Mouse (Mus musculus) small intestine, adult 2 months (tissue): ENCODE measurements around the gene Plgrkt. TPM values are rescaled to one million over a fixed set of nuclear protein-coding genes. Genes with fewer than 3 reads are reported as not detected.

ENCODE experiments used
- H3K27ac ChIP-seq: fragments of 200-500 bp; 2 replicates; pipeline ENCODE4 v1.5.1; 2012; ENCODE audit warnings: low read depth, low read length, control low read depth, inconsistent platforms; ENCODE audit not compliant: insufficient read depth
- H3K27me3 ChIP-seq: fragments of 200-500 bp; 2 replicates; pipeline ENCODE4 v1.6.1; 2012; ENCODE audit warnings: mild to moderate bottlenecking, moderate library complexity, low read length, inconsistent platforms; ENCODE audit not compliant: control insufficient read depth, insufficient read depth
- H3K36me3 ChIP-seq: fragments of 200-500 bp; 2 replicates; pipeline ENCODE4 v1.6.1; 2012; ENCODE audit warnings: mild to moderate bottlenecking, low read length, control low read depth, inconsistent platforms; ENCODE audit not compliant: control insufficient read depth, insufficient read depth
- H3K4me1 ChIP-seq: fragments of 200-500 bp; 2 replicates; pipeline ENCODE4 v1.6.1; 2012; ENCODE audit warnings: low read length, inconsistent platforms, mixed read lengths; ENCODE audit not compliant: control insufficient read depth, insufficient read depth, insufficient read length
- H3K4me3 ChIP-seq: fragments of 200-500 bp; 2 replicates; pipeline ENCODE4 v1.5.1; 2012; ENCODE audit warnings: low read depth, mild to moderate bottlenecking, control low read depth, inconsistent platforms, low read length, moderate library complexity
- CTCF ChIP-seq: fragments of 200-500 bp; IDR thresholded peaks from 2 replicates; pipeline ENCODE4 v1.5.1; 2012; ENCODE audit warnings: low read depth, mild to moderate bottlenecking, control low read depth, inconsistent platforms, low read length, moderate library complexity, mixed read lengths; ENCODE audit not compliant: insufficient replicate concordance, insufficient read length; ENCODE audit errors: extremely low read depth
- POLR2A ChIP-seq: fragments of 200-500 bp; IDR thresholded peaks from 2 replicates; pipeline ENCODE4 v1.6.1; 2012; ENCODE audit warnings: low read depth, mild to moderate bottlenecking, control low read depth, inconsistent platforms, low read length, moderate library complexity
- WGBS: fragments of 180-500 bp; shearing (Covaris S2); methylation state at CpG from one replicate; pipeline ENCODE4 v1.1.7; 2018; 5-methylcytosine and 5-hydroxymethylcytosine counted together
- polyA plus RNA-seq: library from polyadenylated mRNA; depleted of rRNA; stranded (reverse); fragments of >200 nt; gene quantifications from 2 replicates; pipeline ENCODE4 v1.2.3, GENCODE M21; 2012; rRNA removed

Gene Plgrkt
- polyA plus RNA-seq, 1 experiment, result 25.6 TPM

DNA sequence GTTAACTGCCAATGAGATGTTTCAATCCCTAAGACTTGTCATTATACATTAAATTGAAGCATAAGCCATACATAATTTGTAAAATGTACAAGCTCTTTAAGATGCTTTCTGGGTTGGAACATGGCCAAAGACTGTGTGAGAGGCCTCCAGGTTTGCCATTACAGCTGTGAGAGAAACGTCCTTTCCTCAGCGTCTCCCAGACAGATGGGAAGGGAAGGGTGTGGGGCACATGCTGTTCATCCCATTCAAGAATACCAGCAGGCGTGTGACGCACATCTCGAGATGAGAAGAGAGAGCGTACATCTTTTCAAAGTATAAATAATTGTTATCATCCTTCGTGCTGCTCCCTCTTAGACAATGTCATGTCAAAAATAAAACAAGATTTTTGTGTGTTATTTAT lies 54.5 kb downstream of the Plgrkt start:
- Histone ChIP-seq H3K36me3 (peaks cover 40% of the 10 kb centered on the region), H3K27me3 (no peaks in the 10 kb centered on the region), H3K27ac (no peak overlapping the region), H3K4me3 (no peak overlapping the region), H3K4me1 (no peaks in the 10 kb centered on the region)
- TF ChIP-seq POLR2A (no peak), CTCF (no peak)
- WGBS, result 79% methylated on average over 7 of the region's 7 CpGs

DNA sequence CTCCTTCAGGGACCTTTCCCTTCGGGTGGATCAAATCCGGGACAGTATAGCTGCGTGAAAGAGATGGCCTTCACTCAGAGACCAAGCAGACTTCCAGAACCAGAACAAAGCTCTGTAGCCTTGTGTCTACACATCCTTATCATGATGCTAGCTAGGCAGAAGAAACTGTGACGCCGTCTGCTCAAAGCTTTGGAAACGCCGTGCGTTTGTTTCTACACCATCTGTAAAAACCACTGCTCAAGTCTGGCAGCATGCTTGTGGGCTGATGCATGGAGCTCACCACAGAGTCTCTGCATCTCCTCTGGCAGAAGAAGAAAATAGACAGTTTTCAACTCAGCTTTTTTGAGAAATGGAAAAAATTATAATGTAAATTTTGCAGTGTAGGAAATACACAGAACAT lies 55.4 kb downstream of the Plgrkt start:
- no peak overlapping the region for H3K4me3 ChIP-seq
- H3K4me1 ChIP-seq, result no peaks in the 10 kb centered on the region
- TF ChIP-seq CTCF (no peak), POLR2A (no peak)
- H3K36me3 ChIP-seq, result peaks cover 46% of the 10 kb centered on the region
- H3K27me3 ChIP-seq, result no peaks in the 10 kb centered on the region
- 96% methylated on average over 8 of the region's 8 CpGs for WGBS
- H3K27ac ChIP-seq, result no peak overlapping the region

DNA sequence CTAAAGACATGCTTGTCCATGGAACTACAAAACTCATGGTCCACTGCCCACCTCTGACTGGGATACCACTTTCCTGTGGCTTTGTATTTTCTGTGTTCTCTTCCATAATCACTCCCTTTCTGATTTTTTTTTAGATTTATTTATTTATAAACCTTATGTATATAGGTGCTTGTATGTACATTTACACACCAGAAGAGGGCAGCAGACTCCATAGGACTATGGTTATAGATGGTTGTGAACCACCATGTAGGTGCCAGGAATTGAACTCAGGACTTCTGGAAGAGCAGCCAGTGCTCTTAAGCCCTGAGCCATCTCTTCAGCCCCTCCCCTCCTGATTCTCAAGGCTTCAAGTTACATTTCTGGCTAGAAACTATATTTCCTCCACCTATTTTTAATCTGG lies 58.4 kb downstream of the Plgrkt start:
- TF ChIP-seq POLR2A, result no peak
- TF ChIP-seq CTCF, result peak; percentile 18; the same call in 1 of the 2 replicates
- Histone ChIP-seq H3K4me1 (no peaks in the 10 kb centered on the region), H3K36me3 (peaks cover 52% of the 10 kb centered on the region), H3K4me3 (no peak overlapping the region), H3K27ac (no peak overlapping the region), H3K27me3 (no peaks in the 10 kb centered on the region)

DNA sequence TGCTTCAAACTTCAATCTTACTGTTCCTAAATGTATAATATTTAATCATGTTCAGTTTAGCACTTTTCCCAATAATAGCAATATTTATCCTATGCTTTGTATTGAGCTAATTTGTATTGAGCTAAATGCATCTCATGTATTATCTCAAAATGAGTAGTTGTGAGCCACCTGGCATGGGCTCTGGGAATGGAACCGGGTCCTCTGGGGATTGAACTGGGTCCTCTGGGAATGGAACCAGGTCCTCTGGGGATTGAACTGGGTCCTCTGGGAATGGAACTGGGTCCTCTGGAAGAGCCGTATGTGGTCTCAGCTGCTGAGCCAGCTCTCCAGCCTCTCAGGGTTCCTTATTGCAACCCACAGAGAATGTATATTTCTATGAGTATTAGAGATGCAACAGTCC lies 65.1 kb downstream of the Plgrkt start:
- TF ChIP-seq CTCF (no peak), POLR2A (no peak)
- no peaks in the 10 kb centered on the region for H3K4me1 ChIP-seq
- H3K4me3 ChIP-seq, result no peak overlapping the region
- no peaks in the 10 kb centered on the region for H3K27me3 ChIP-seq
- WGBS, result 94% methylated on average over 2 of the region's 2 CpGs
- H3K27ac ChIP-seq, result no peak overlapping the region
- peaks cover 60% of the 10 kb centered on the region for H3K36me3 ChIP-seq

DNA sequence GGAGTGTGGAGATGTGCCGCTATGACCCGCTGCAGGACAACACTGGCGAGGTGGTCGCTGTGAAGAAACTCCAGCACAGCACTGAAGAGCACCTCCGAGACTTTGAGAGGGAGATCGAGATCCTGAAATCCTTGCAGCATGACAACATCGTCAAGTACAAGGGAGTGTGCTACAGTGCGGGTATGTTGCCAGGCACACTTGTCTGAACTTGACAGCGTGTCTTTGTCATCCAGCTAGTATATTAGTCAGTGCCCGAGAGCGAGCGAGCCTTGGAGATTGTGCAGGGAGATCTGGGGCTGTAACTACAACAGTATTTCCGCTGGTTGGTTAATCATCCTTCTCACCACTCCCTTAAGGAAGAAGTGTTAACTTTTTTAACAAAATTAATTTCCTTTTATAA lies 66.3 kb downstream of the Plgrkt start:
- Histone ChIP-seq H3K4me3 (no peak overlapping the region), H3K27me3 (no peaks in the 10 kb centered on the region), H3K27ac (no peak overlapping the region), H3K4me1 (no peaks in the 10 kb centered on the region), H3K36me3 (peaks cover 58% of the 10 kb centered on the region)
- TF ChIP-seq POLR2A (no peak), CTCF (no peak)
- WGBS, result 95% methylated on average over 13 of the region's 13 CpGs

Other genes with a start within 250 kb of the Plgrkt start
- 4.0 and 14.5 TPM in 2 replicates for gene Jak2, start 115.6 kb downstream of the Plgrkt start, polyA plus RNA-seq
- gene Insl6, start 42.0 kb downstream of the Plgrkt start, polyA plus RNA-seq, result 6.8 and 7.1 TPM in 2 replicates
- gene Rln1, start 32.7 kb downstream of the Plgrkt start, polyA plus RNA-seq, result not detected in 2 replicates
- gene Cd274, start 65 bp upstream of the Plgrkt start, polyA plus RNA-seq, result 0.86 and 3.7 TPM in 2 replicates
- 0.33 and 0.47 TPM in 2 replicates for gene Pdcd1lg2, start 43.5 kb upstream of the Plgrkt start, polyA plus RNA-seq
- 4.1 and 6.7 TPM in 2 replicates for gene Ric1, start 154.9 kb upstream of the Plgrkt start, polyA plus RNA-seq